Mouse (Mus musculus): ENCODE data around the gene Map9.

- TF ChIP-seq POLR2A (IDR thresholded peaks at IDR 0.05; ENCODE audit: control insufficient read depth, extremely low read depth, insufficient read depth, low read length, poor library complexity): no peak
- peak; percentile 62; the same call in 1 of the 2 replicates for TF ChIP-seq CTCF (IDR thresholded peaks at IDR 0.05; ENCODE audit: borderline replicate concordance, control insufficient read depth, extremely low read depth, insufficient read depth, low read length, poor library complexity)
Measured at GRCm38 (mm10) chr3:82333128-82333969, 24.5 kb upstream of the Map9 start.

Data from thymus, adult 2 months (tissue).